Mouse (Mus musculus) midbrain, embryonic 15.5 days (tissue): ENCODE measurements around the gene Pld3. TPM values are rescaled to one million over a fixed set of nuclear protein-coding genes. Genes with fewer than 3 reads are reported as not detected.
A peak's percentile ranks its signal among the peaks of the same experiment; 100 is the strongest.
"Not testable (repeated sequence)": the region's sequence is repeated elsewhere in the genome, so short reads cannot be mapped to it uniquely, and the experiment has no call there.

ENCODE experiments used
- ATAC-seq: fragments of 200-750 bp; cut with Nextera tagmentation; replicated peaks from 2 replicates; pipeline ENCODE4 v1.8.0; 2017; ENCODE audit warnings: moderate TSS enrichment
- H3K27ac ChIP-seq: fragments of 300-500 bp; sonication (generic); 2 replicates; pipeline ENCODE4 v1.5.1; 2015; ENCODE audit warnings: mild to moderate bottlenecking, inconsistent platforms
- H3K27me3 ChIP-seq: fragments of 300-500 bp; sonication (generic); replicated peaks from 2 replicates; pipeline ENCODE4 v1.6.1; 2015; ENCODE audit warnings: inconsistent platforms
- H3K36me3 ChIP-seq: fragments of 300-500 bp; sonication (generic); replicated peaks from 2 replicates; pipeline ENCODE4 v1.6.1; 2015; ENCODE audit warnings: inconsistent platforms
- H3K4me1 ChIP-seq: fragments of 300-500 bp; sonication (generic); 2 replicates; pipeline ENCODE4 v1.6.1; 2015; ENCODE audit warnings: inconsistent platforms
- H3K4me2 ChIP-seq: fragments of 300-500 bp; sonication (generic); 2 replicates; pipeline ENCODE4 v1.6.1; 2015; ENCODE audit warnings: inconsistent platforms, mild to moderate bottlenecking, moderate library complexity
- H3K4me3 ChIP-seq: fragments of 300-500 bp; sonication (generic); 2 replicates; pipeline ENCODE4 v1.5.1; 2015; ENCODE audit warnings: mild to moderate bottlenecking, inconsistent platforms
- H3K9ac ChIP-seq: fragments of 300-500 bp; sonication (generic); 2 replicates; pipeline ENCODE4 v1.6.1; 2015; ENCODE audit warnings: mild to moderate bottlenecking, inconsistent platforms
- H3K9me3 ChIP-seq: fragments of 300-500 bp; sonication (generic); 2 replicates; pipeline ENCODE4 v1.6.1; 2016; ENCODE audit warnings: inconsistent platforms
- WGBS: fragments of 180-500 bp; shearing (Covaris S2); methylation state at CpG from one replicate; pipeline ENCODE4 v1.1.7; 2015; ENCODE audit warnings: mixed read lengths; 5-methylcytosine and 5-hydroxymethylcytosine counted together
- polyA plus RNA-seq: library from polyadenylated mRNA; unstranded; fragments of >200 nt; fragmentation: Nextera tagmentation; extraction: Ambion mirVana; gene quantifications from 2 replicates; pipeline ENCODE4 v1.2.1, GENCODE M21; 2015

The Pld3 gene
- polyA plus RNA-seq, 1 experiment from 2014 or later = 157 TPM

GRCm38 (mm10) chr7:27508648-27509005, 44.4 kb downstream of the Pld3 start:
- 23% methylated on average over 6 of the region's 6 CpGs for WGBS
- Histone ChIP-seq H3K27ac (no peak overlapping the region), H3K4me3 (peak overlapping the region; percentile 53), H3K27me3 (no peaks in the 10 kb centered on the region), H3K4me2 (peak overlapping the region; percentile 61), H3K36me3 (no peaks in the 10 kb centered on the region), H3K4me1 (peaks cover 11% of the 10 kb centered on the region), H3K9ac (no peak overlapping the region), H3K9me3 (no peaks in the 10 kb centered on the region)
- ATAC-seq = peak; percentile 50

DNA sequence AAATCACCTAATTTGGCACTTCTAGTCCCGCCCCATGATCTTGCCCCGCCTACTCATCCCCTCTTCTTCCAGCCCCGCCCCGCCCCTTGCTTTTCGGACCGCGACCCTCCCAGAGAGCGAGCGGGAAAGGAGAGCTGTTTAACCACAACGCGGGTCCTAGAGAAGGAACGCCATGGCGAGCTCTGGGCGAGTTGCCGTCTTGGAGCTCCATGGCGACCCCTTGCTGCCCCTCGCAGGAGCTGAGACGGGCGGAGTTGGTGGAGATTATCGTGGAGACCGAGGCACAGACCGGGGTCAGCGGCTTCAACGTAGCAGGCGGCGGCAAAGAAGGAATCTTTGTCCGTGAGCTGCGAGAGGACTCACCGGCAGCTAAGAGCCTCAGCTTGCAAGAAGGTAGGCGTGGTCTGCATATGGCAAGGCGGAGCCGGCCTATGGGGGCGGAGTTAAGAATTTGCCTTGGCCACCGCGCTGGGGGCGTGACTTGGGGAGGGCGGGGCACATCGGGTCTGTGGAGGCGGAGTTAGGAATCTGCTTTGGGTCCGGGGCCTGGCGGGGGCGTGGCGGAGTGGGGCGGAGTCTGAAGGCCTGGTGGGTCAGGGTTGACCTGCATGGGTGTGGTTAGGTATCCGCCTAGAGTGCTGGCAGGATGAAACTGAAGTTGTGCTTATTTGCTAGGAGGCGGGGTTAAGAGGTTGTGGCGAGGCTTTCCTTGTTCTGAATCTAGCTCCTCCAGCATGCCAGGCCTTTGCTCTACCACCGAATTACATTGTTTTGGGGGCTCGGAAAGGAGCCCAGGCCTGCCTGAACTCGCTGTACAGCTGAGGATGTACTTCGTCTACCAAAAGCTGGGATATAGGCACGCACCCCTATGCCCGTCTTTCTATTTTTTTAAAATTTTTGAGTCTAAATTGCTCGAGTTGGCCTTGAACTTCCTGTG, 45.0 kb downstream of the Pld3 start:
- no peaks in the 10 kb centered on the region for H3K9me3 ChIP-seq
- H3K27ac ChIP-seq = peak overlapping the region; percentile 94
- peak; percentile 93 for ATAC-seq
- no peaks in the 10 kb centered on the region for H3K36me3 ChIP-seq
- peak overlapping the region; percentile 59 for H3K9ac ChIP-seq
- no peaks in the 10 kb centered on the region for H3K27me3 ChIP-seq
- peaks cover 11% of the 10 kb centered on the region for H3K4me1 ChIP-seq
- under 1% methylated on average over 53 of the region's 54 CpGs for WGBS
- peak overlapping the region; percentile 53 for H3K4me3 ChIP-seq
- H3K4me2 ChIP-seq = peak overlapping the region; percentile 61

GRCm38 (mm10) chr7:27506765-27507370, 46.1 kb downstream of the Pld3 start:
- Histone ChIP-seq H3K4me2 (peak overlapping the region; percentile 61), H3K9me3 (no peaks in the 10 kb centered on the region), H3K4me3 (peak overlapping the region; percentile 53), H3K27ac (peak overlapping the region; percentile 94), H3K36me3 (no peaks in the 10 kb centered on the region), H3K27me3 (no peaks in the 10 kb centered on the region), H3K4me1 (peaks cover 11% of the 10 kb centered on the region), H3K9ac (peak overlapping the region; percentile 59; the same call in 1 of the 2 replicates)
- ATAC-seq = 0 out of 2 replicates have a peak, but pooled peaks have one; percentile 1
- 43% methylated on average over 9 of the region's 9 CpGs for WGBS

DNA sequence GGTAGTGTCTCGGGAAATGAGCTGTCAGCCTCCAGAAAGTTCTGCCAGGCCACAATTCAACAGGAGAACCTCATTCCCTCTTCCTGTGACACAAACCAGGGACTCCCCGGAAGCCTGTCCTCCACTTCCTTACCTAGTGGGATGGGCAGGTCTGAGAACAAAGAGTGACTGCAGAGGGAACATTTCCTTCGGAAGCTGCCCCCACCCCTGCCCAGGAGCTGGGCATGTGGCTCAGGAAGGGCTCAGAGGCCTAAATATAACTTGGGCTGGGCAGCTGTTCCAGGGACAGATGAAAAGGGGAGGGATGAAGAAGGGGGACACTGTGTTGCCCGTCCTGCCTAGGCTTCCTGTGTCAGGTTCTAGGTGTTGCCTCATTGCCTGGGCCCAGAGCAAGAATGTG, 51.4 kb downstream of the Pld3 start:
- 75% methylated on average over 4 of the region's 4 CpGs for WGBS
- no peaks in the 10 kb centered on the region for H3K36me3 ChIP-seq
- H3K9ac ChIP-seq = no peak overlapping the region
- ATAC-seq = no peak
- H3K27ac ChIP-seq = no peak overlapping the region
- no peaks in the 10 kb centered on the region for H3K9me3 ChIP-seq
- H3K4me3 ChIP-seq = no peak overlapping the region
- no peaks in the 10 kb centered on the region for H3K4me1 ChIP-seq
- no peak overlapping the region for H3K4me2 ChIP-seq
- no peaks in the 10 kb centered on the region for H3K27me3 ChIP-seq

- no peaks in the 10 kb centered on the region for H3K27me3 ChIP-seq
- ATAC-seq = no peak
- no peak within 1 kb of the TSS for H3K4me3 ChIP-seq
- H3K27ac ChIP-seq = no peak within 1 kb of the TSS
- H3K4me2 ChIP-seq = no peak within 1 kb of the TSS
- no peak within 1 kb of the TSS for H3K9ac ChIP-seq
- no peaks in the 10 kb centered on the region for H3K4me1 ChIP-seq
- 67% methylated on average over 3 of the region's 3 CpGs for WGBS
- no peaks in the 10 kb centered on the region for H3K9me3 ChIP-seq
- no peaks in the 10 kb centered on the region for H3K36me3 ChIP-seq
Observed at GRCm38 (mm10) chr7:27499036-27499435, 54.0 kb downstream of the Pld3 start, which contains the start of gene Prx. Gene Prx, plus strand, starts transcription at chr7:27499324.

DNA sequence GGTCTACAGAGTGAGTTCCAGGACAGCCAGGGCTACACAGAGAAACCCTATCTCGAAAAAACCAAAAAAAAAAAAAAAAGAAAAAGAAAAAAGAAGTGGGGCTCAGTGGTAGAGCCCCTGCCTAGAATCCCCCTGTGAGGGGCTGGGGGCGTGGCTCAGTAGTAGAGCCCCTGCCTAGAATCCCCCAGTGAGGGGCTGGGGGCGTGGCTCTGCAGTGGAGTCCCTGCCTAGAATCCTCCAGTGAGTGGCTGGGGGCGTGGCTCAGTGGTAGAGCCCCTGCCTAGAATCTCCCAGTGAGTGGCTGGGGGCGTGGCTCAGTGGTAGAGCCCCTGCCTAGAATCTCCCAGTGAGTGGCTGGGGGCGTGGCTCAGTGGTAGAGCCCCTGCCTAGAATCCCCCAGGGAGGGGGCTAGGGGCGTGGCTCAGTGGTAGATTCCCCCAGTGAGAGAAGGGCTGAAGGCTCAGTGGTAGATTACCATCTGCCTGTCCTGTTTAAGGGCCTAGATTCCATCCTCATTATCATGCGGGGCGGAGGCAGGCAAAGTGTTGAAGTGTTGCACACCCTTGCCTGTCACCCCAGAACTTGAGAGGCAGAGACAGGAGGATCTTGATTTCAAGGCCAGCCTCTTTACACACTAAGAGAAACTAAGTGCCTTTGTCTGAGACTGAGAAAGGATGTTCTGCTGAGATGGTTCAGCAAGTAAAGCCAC, 58.2 kb downstream of the Pld3 start:
- H3K4me3 ChIP-seq, H3K27me3 ChIP-seq, H3K4me2 ChIP-seq, ATAC-seq, H3K9me3 ChIP-seq, H3K4me1 ChIP-seq, H3K9ac ChIP-seq, H3K36me3 ChIP-seq, H3K27ac ChIP-seq: not testable (repeated sequence)
- 92% methylated on average over 9 of the region's 9 CpGs for WGBS

DNA sequence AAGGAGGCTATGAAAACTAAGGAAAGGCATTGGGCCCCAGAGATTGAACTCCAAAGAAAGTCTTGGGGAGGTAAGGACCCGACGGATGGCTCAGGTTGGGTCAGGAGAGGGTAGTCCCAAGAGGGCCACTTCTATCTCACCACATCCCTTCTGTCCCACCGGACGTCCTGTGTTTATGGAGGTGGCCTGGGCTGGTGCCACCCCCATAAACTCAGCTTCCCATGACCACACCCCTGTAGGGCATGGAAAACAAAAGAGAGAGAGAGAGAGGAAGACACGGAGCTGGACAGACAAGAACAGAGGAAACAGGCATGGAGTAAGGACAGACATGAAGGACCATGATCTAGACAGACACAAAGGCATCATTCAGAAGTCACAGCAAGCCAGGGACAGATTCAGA, 59.6 kb downstream of the Pld3 start:
- no peak overlapping the region for H3K9ac ChIP-seq
- H3K36me3 ChIP-seq = no peaks in the 10 kb centered on the region
- no peak overlapping the region for H3K4me2 ChIP-seq
- WGBS = 89% methylated on average over 5 of the region's 5 CpGs
- no peak for ATAC-seq
- no peaks in the 10 kb centered on the region for H3K9me3 ChIP-seq
- H3K27ac ChIP-seq = no peak overlapping the region
- no peak overlapping the region for H3K4me3 ChIP-seq
- peaks cover 6% of the 10 kb centered on the region; the same call in 1 of the 2 replicates for H3K4me1 ChIP-seq
- peaks cover 8% of the 10 kb centered on the region; the same call in 1 of the 2 replicates for H3K27me3 ChIP-seq

DNA sequence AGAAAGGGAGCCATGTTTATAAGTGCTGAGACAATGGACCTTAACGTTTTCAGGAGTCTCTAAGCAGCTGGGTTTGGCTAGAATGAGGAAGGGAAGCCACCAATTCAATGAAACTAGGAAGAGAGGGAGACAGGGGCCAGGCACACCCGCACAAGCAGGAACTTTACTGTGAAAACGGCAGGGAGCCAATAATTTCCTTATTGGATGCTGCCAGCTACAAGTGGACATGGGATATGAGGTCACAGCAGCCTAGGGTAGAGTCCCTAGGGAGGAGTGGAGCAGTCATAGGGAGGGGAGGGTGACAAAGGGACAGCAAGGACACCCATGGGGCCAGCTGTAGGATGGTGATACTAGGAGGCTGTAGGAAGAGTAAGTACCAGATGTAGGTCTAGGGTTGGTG, 60.0 kb downstream of the Pld3 start:
- Histone ChIP-seq H3K4me3 (no peak overlapping the region), H3K4me1 (peaks cover 6% of the 10 kb centered on the region; the same call in 1 of the 2 replicates), H3K27me3 (peaks cover 8% of the 10 kb centered on the region; the same call in 1 of the 2 replicates), H3K4me2 (no peak overlapping the region), H3K9ac (no peak overlapping the region), H3K9me3 (no peaks in the 10 kb centered on the region), H3K27ac (no peak overlapping the region), H3K36me3 (no peaks in the 10 kb centered on the region)
- 69% methylated on average over 3 of the region's 3 CpGs for WGBS
- no peak for ATAC-seq

DNA sequence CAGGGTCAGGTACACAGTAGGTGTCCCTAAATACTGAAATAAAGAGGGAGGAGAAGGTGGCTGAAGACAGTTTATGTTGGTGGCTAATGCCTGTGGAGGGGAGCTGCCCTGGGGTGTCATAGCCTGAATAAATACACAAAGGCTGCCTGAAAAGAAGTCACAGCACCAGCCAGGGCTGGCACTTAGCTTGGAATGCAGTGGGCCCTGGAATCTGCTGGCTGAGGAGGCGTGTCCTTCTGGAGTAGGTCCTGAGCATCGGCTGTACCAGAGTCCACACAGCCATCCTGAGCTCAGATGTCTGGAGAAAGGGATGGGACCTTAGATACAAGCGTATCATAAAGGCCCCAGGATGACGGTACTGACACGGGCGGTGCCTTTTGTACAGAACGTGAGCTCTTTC, 61.2 kb downstream of the Pld3 start:
- no peak for ATAC-seq
- no peak overlapping the region for H3K9ac ChIP-seq
- H3K27ac ChIP-seq = no peak overlapping the region
- H3K9me3 ChIP-seq = no peaks in the 10 kb centered on the region
- H3K4me2 ChIP-seq = no peak overlapping the region
- H3K36me3 ChIP-seq = no peaks in the 10 kb centered on the region
- peaks cover 8% of the 10 kb centered on the region; the same call in 1 of the 2 replicates for H3K27me3 ChIP-seq
- WGBS = 78% methylated on average over 7 of the region's 7 CpGs
- no peak overlapping the region for H3K4me3 ChIP-seq
- peaks cover 11% of the 10 kb centered on the region for H3K4me1 ChIP-seq

GRCm38 (mm10) chr7:27490543-27491329, 62.3 kb downstream of the Pld3 start:
- H3K4me2 ChIP-seq = peak overlapping the region; percentile 47
- no peaks in the 10 kb centered on the region for H3K36me3 ChIP-seq
- peaks cover 8% of the 10 kb centered on the region; the same call in 1 of the 2 replicates for H3K27me3 ChIP-seq
- no peak for ATAC-seq
- peaks cover 14% of the 10 kb centered on the region for H3K4me1 ChIP-seq
- 3% methylated on average over 32 of the region's 33 CpGs for WGBS
- H3K27ac ChIP-seq = peak overlapping the region; percentile 44
- no peak overlapping the region for H3K9ac ChIP-seq
- no peaks in the 10 kb centered on the region for H3K9me3 ChIP-seq
- H3K4me3 ChIP-seq = peak overlapping the region; percentile 24

GRCm38 (mm10) chr7:27490227-27490542, 62.8 kb downstream of the Pld3 start:
- WGBS = 43% methylated on average over 4 of the region's 4 CpGs
- Histone ChIP-seq H3K9me3 (no peaks in the 10 kb centered on the region), H3K4me1 (peaks cover 14% of the 10 kb centered on the region), H3K27ac (peak overlapping the region; percentile 44), H3K9ac (no peak overlapping the region), H3K4me3 (peak overlapping the region; percentile 24), H3K4me2 (peak overlapping the region; percentile 47), H3K36me3 (no peaks in the 10 kb centered on the region), H3K27me3 (peaks cover 8% of the 10 kb centered on the region; the same call in 1 of the 2 replicates)
- ATAC-seq = no peak
